Mouse (Mus musculus) embryonic fibroblast, embryonic 13.5 days (primary cell): ENCODE data around the gene Igsf21. TPM values are rescaled to one million over a fixed set of nuclear protein-coding genes. Genes with fewer than 3 reads are reported as not detected.

Experiments used
- H3K27ac ChIP-seq: 2 replicates; pipeline ENCODE4 v1.5.1; 2012; ENCODE audit warnings: low read length, control low read depth, inconsistent platforms; ENCODE audit not compliant: insufficient read depth
- H3K4me1 ChIP-seq: 2 replicates; pipeline ENCODE4 v1.6.1; 2011; ENCODE audit warnings: low read length; ENCODE audit not compliant: control insufficient read depth, insufficient read depth
- H3K4me3 ChIP-seq: 2 replicates; pipeline ENCODE4 v1.5.1; 2011; ENCODE audit warnings: mild to moderate bottlenecking, control low read depth, low read length; ENCODE audit not compliant: insufficient read depth
- CTCF ChIP-seq: IDR thresholded peaks from 2 replicates; pipeline ENCODE4 v1.5.1; 2011; ENCODE audit warnings: mild to moderate bottlenecking, control low read depth, low read length, moderate library complexity, borderline replicate concordance; ENCODE audit not compliant: insufficient read depth
- POLR2A ChIP-seq: IDR thresholded peaks from 2 replicates; pipeline ENCODE4 v1.6.1; 2011; ENCODE audit warnings: low read depth, mild to moderate bottlenecking, control low read depth, low read length, moderate library complexity
- polyA plus RNA-seq: library from polyadenylated mRNA; stranded (reverse); fragments of >200 nt; gene quantifications from 2 replicates; pipeline ENCODE4 v1.2.4, GENCODE M21; 2011; ENCODE audit warnings: low read depth; ENCODE audit not compliant: missing spikeins, insufficient read length

Igsf21 gene
- polyA plus RNA-seq, 1 experiment, result not detected

GRCm38 (mm10) chr4:140202196-140202595, 44.4 kb downstream of the Igsf21 start:
- Histone ChIP-seq H3K27ac (no peak overlapping the region), H3K4me3 (no peak overlapping the region), H3K4me1 (no peaks in the 10 kb centered on the region)
- TF ChIP-seq CTCF, result no peak
- no peak for TF ChIP-seq POLR2A

- H3K4me3 ChIP-seq, result no peak overlapping the region
- no peaks in the 10 kb centered on the region for H3K4me1 ChIP-seq
- TF ChIP-seq CTCF (no peak), POLR2A (no peak)
- no peak overlapping the region for H3K27ac ChIP-seq
Measured at GRCm38 (mm10) chr4:140200296-140200695, 46.3 kb downstream of the Igsf21 start.

GRCm38 (mm10) chr4:140196717-140197116, 49.9 kb downstream of the Igsf21 start:
- TF ChIP-seq CTCF (no peak), POLR2A (no peak)
- H3K4me1 ChIP-seq, result no peaks in the 10 kb centered on the region
- no peak overlapping the region for H3K27ac ChIP-seq
- H3K4me3 ChIP-seq, result no peak overlapping the region

- TF ChIP-seq CTCF (no peak), POLR2A (no peak)
- Histone ChIP-seq H3K4me1 (no peaks in the 10 kb centered on the region), H3K4me3 (no peak overlapping the region), H3K27ac (no peak overlapping the region)
Measured at GRCm38 (mm10) chr4:140192276-140193002, 54.1 kb downstream of the Igsf21 start.

GRCm38 (mm10) chr4:140189601-140190000, 57.0 kb downstream of the Igsf21 start:
- no peak overlapping the region for H3K4me3 ChIP-seq
- TF ChIP-seq CTCF (no peak), POLR2A (no peak)
- H3K27ac ChIP-seq, result no peak overlapping the region
- no peaks in the 10 kb centered on the region for H3K4me1 ChIP-seq

GRCm38 (mm10) chr4:140188626-140189025, 58.0 kb downstream of the Igsf21 start:
- no peak overlapping the region for H3K4me3 ChIP-seq

GRCm38 (mm10) chr4:140187404-140188145, 59.0 kb downstream of the Igsf21 start:
- Histone ChIP-seq H3K4me3 (no peak overlapping the region), H3K4me1 (no peaks in the 10 kb centered on the region), H3K27ac (no peak overlapping the region)
- TF ChIP-seq POLR2A (no peak), CTCF (no peak)

More at GRCm38 (mm10) chr4:140188626-140189025, 58.0 kb downstream of the Igsf21 start:
- TF ChIP-seq POLR2A (no peak), CTCF (no peak)
- Histone ChIP-seq H3K4me1 (no peaks in the 10 kb centered on the region), H3K27ac (no peak overlapping the region)

- Histone ChIP-seq H3K4me3 (no peak overlapping the region), H3K4me1 (no peaks in the 10 kb centered on the region), H3K27ac (no peak overlapping the region)
- no peak for TF ChIP-seq POLR2A
- TF ChIP-seq CTCF, result no peak
Measured at GRCm38 (mm10) chr4:140179576-140179975, 67.0 kb downstream of the Igsf21 start.

GRCm38 (mm10) chr4:140177055-140177454, 69.5 kb downstream of the Igsf21 start:
- H3K4me1 ChIP-seq, result no peaks in the 10 kb centered on the region
- no peak overlapping the region for H3K27ac ChIP-seq
- no peak overlapping the region for H3K4me3 ChIP-seq
- TF ChIP-seq CTCF (no peak), POLR2A (no peak)
